Mouse (Mus musculus) G1E (cell line): ENCODE results near the gene Dgkb.

Source experiments
- CTCF ChIP-seq: IDR thresholded peaks from 2 replicates; pipeline ENCODE4 v1.5.1; 2012; ENCODE audit warnings: low read depth, low read length, inconsistent platforms, mixed read lengths
- GATA1 ChIP-seq: IDR thresholded peaks from 2 replicates; pipeline ENCODE4 v1.6.1; 2012; ENCODE audit warnings: borderline replicate concordance, low read length, inconsistent platforms, mixed read lengths
- GATA2 ChIP-seq: IDR thresholded peaks from 2 replicates; pipeline ENCODE4 v1.6.1; 2012; ENCODE audit warnings: low read depth, low read length, inconsistent platforms, borderline replicate concordance
- POLR2AphosphoS5 ChIP-seq: IDR thresholded peaks from 2 replicates; pipeline ENCODE4 v1.6.1; 2012; ENCODE audit warnings: low read depth, low read length, inconsistent platforms; ENCODE audit not compliant: insufficient replicate concordance
- TAL1 ChIP-seq: conservative IDR thresholded peaks from 2 replicates; pipeline ENCODE4 v1.6.1; 2012; ENCODE audit warnings: low read depth, low read length, inconsistent platforms, mixed read lengths

GRCm38 (mm10) chr12:38508195-38508594 lies 690.7 kb downstream of the Dgkb start:
- TF ChIP-seq TAL1 (no peak), CTCF (no peak), GATA1 (no peak), GATA2 (no peak), POLR2AphosphoS5 (no peak)
